Mouse (Mus musculus): Measurements from ENCODE around the gene Pusl1. TPM values are rescaled to one million over a fixed set of nuclear protein-coding genes. Genes with fewer than 3 reads are reported as not detected.
A peak's percentile ranks its signal among the peaks of the same experiment; 100 is the strongest.

Gene Pusl1
- total RNA-seq (2014; fragmentation: Nextera tagmentation) = 21.2 and 29.3 TPM in 2 replicates
- 41.8 and 48.6 TPM in 2 replicates for total RNA-seq (2017)

DNA sequence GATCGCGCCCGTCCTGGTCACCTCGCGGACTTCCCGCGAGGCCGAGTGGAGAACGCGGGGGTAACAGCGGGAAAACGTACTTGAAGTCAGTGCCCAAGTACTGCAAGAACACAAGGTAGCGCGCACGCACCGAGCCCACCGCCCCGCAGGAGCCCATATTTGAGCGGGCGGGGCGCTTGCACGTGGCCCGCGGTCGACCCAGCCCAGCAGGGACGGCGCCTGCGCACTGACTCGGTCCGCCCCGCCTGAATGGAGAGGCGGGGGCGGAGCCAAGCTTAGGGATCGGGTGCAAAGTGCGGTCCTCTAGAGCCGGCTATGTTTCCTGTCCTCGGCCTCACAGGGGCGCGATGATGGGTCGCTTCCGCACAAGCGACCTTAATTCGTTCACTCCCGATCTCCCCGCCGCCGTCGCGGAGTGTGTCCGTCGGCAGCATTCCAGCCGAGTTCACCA, at the start of gene Pusl1, which contains the start of gene Acap3:
Pusl1 (minus strand) TSS at position 231 of the 451 bp plus-strand sequence.
Acap3 (plus strand) TSS at position 272 of the 451 bp plus-strand sequence.
- peak; percentile 67 for ATAC-seq (replicated peaks; ENCODE audit: poor library complexity, severe bottlenecking)

DNA sequence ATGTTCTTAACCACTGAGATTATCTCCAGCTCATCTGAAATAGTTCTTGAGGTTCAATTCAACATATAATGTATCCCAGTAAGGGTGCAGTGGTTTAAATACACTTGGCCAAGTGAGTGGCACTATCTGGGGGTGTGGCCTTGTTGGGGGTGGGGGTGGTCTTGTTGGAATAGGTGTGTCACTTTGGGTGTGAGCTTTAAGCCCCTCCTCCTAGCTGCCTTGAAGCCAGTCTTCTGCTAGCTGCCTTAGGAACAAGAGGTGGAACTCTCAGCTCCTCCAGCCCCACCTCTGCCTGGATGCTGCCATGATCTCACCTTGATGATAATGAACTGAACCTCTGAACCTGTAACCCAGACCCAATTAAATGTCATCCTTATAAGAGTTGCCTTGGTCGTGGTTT, 40.5 kb upstream of the Pusl1 start:
- ATAC-seq (replicated peaks; ENCODE audit: poor library complexity, severe bottlenecking) = no peak

DNA sequence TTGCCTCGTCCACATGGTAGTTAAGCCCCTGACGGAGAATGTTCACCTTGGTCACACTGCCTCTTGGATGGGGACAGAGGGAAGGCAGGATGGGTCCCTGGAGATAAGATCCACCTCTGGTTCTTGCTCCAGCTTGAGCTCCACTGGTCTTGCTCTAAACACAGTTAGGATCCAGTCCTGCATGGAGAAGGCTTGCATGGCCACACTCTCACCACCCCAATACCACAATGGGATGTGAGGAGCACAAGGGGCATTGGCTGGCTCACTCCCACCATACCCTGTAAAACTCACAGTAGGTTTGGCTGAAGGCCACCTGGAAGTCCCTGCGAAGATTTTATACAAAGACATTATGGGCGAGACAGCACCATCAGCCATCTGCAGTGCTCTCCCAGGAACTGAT, 17.2 kb upstream of the Pusl1 start:
- ATAC-seq (replicated peaks; ENCODE audit: poor library complexity, severe bottlenecking) = no peak

DNA sequence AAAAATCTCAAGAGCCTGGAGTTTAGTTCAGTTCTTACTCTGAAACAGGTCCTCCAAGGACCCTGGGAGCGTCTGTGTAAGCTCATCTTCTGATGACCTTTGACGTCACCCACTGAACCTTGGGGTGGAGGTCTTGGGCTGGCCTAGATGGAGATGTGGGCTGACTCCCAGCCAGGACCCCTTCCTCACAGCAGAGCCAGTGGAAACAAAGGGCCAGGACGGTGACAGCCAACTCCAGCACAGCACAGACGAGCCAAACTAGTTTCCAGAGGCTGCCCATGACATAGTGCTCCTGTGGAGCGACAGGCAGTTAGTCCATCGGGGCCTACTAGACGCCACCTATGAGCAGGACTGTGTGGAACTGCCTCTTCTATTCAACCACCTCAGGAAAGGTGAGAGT, 16.7 kb upstream of the Pusl1 start:
- ATAC-seq (replicated peaks; ENCODE audit: poor library complexity, severe bottlenecking) = no peak

DNA sequence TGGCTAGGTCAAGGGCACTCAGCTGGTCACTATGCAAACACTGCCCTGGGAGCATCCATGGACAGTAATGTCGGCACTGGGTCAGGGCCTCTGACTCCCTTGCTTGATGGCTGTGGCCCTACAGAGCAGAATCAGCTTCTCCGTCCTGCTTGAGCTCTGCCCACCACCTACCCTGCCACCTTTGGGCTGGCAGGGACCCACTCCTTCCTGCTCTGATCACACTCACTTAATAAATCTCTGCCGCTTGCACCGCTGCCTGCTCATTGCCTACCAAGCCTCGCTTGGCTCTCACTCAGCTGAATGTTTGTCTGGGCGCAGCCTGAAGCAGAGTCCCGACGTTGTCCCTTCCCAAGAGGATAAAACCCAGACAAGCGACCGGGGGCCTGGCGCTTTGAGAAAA, 15.4 kb upstream of the Pusl1 start:
- ATAC-seq (replicated peaks; ENCODE audit: poor library complexity, severe bottlenecking) = no peak

DNA sequence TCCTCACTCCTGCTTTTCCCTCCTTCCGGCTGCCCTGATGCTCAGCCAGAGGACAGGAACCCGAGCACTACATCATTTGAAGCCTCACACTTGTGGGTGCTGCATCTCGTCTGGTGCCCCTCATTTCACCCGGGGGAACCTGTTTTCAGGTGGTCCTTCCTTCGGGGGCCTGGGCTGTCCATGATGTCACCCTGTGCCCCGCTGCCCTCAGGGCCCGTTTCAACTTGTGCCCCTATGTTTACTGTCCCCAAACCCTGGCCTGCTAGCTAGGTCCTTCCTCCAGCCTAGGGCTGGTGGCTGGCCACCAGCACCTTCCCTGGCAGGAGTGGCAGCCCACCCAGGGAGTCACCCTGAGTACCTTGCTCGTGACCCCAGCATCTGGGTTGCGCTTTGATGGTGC, 14.5 kb upstream of the Pusl1 start:
- ATAC-seq (replicated peaks; ENCODE audit: poor library complexity, severe bottlenecking) = no peak

DNA sequence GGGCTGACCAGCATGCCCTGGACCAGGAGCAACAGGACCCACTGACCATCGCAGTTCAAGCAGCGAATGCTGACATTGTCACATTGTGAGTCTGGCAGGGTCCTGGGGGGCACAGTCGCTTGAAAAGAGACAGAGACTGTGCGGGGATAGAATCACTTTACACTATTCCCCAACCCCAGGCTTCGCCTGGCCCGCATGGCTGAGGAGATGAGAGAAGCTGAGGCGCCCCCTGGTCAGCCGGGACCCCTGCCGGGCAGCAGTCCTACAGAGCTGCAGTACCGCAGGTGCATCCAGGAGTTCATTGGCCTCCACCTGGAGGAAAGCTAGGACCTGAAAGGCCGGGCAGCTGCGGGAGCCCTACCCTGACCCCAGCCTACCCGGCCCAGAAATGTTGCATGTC, 14.1 kb upstream of the Pusl1 start:
- ATAC-seq (replicated peaks; ENCODE audit: poor library complexity, severe bottlenecking) = no peak

DNA sequence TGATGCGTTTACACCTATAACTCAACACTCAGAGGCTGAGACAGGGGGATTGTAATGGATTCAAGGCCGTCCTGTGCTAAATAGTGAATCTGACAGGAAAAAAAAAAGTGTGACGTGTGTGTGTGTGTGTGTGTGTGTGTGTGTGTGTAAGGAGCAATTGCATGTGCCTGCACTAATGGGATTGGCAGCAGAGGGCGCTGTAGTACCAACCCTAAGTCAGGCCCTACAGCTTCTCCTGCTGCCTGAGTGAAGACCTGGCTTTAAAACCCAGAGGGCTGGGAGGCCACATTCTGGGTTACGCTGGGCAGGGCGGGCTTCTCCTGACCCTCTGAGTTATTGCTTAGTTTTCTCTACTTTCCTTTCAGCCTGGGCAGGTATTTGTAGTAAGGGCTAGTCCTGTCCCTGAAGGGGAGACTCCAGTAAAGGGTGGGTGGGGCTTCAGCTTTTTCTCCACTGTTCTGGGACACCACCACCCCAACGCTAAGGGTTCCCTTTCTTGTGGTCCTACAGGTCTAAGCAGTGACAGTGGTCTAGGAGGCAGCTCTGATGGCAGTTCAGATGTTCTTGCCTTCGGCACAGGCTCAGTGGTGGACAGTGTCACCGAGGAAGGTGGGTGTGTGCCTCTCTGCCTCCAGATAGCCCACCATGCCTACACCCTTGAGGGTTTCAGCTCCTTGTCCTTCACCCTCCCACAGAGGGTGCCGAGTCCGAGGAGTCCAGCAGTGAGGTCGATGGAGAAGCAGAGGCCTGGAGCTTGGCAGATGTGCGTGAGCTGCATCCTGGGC, 12.9 kb upstream of the Pusl1 start:
- ATAC-seq (replicated peaks; ENCODE audit: poor library complexity, severe bottlenecking) = peak; percentile 40; the same call in 1 of the 2 replicates

DNA sequence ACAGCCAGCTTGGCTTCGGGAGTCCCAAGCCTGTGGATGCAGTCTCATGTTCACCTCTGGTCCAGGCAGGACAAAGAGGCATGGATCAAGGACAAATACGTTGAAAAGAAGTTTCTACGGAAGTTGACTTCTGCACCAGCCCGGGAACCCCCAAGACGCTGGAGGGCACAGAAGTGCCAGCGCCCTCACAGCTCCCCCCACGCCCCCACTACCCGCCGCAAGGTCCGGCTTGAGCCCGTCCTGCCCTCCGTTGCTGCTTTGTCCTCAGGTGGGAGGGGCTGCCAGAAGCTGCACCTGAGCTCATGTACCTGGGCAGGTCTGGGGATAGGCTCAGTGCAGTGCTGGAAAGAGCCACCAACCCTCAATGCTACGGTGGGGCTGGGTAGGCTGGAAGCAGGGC, 11.7 kb upstream of the Pusl1 start:
- no peak for ATAC-seq (replicated peaks; ENCODE audit: poor library complexity, severe bottlenecking)

DNA sequence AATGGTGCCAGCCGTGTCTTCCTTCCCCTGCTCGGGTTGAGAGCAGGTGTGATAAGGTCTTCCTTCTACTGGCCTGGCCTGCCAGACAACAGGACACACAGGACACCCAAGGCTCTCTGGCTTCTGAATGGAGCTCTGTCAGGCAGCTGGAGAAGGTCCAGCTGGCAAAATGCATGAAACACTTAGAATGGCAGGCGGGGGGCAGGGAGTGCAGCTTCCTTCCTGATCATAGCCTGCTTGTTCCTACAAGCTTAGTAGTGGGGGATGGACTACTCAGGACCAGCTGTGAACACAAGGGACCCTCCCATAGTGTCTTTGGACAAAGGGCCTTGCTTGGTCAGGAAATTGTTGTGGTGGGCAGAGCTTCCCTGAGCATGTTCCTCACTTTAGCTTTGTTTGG, 9.6 kb upstream of the Pusl1 start:
- ATAC-seq (replicated peaks; ENCODE audit: poor library complexity, severe bottlenecking) = no peak

DNA sequence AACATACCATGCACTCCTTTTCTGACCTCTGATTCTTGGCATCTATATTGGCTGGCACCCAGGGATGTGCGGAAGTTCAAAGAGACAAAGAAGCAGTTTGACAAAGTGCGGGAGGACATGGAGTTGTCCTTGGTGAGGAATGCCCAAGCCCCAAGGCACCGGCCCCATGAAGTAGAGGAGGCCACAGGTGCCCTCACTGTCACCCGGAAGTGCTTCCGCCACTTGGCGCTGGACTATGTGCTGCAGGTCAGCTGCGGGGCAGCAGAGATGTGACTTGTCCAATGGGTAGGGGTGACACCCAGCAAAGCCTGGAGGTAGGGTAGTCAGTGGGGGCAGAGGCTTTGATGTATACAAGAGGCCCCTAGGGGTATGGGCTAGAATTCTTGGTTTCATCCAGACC, 7.8 kb upstream of the Pusl1 start:
- ATAC-seq (replicated peaks; ENCODE audit: poor library complexity, severe bottlenecking) = no peak

DNA sequence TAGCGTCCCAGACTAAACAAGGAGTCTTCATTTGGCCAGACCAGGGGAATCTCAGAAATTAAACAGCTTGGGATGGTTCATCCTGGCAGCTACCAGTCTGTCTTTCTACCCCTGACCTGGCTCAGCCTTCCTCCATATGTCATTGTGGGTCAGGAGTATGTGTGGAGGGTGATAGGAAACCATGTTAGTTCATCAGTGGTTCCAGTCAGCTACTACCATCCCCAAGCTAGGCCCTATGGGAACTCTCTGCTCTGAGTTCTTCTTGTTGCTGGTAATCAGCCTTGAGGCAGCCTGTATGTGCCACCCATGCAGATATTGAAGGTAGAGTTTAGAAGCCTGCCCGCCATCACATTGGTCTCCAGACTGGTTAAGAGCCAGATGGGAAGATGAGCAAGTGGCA, 6.7 kb upstream of the Pusl1 start:
- ATAC-seq (replicated peaks; ENCODE audit: poor library complexity, severe bottlenecking) = no peak

DNA sequence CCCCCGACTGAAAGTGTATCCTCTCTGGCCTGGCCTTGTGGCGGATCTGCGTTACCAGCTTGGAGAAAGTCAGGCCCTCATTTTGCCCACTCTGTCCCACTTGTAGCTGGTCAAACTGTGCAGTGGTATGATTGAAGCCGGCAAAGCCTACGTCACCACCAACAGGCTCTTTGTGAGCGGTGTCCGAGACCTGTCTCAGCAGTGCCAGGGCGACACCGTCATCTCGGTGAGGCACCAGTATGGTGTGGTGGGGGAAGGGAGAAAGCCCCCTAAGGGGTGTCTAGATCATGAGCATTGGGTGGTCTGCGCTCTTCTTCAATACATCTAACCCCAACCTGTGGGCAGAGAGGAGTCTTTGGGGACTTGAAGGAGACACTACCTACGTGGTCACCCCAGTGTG, 4.9 kb upstream of the Pusl1 start:
- no peak for ATAC-seq (replicated peaks; ENCODE audit: poor library complexity, severe bottlenecking)

DNA sequence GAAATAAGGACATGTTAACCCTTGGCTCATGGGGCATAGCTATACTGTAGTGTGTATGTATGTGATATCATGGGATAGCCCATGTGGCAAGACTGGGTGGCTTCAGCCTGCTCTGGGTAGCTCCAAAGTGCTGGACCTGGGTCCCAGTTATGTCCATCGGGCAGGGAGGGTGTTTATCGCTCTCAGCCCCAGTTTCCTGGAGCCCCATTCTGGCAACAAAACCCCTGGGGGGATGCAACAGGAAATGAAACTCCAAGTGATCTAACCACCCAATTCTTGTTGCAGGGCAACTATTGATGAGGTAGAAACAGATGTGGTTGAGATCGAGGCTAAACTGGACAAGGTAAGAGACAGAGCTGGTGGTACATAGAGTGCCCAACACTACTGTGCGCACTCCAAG, 4.2 kb upstream of the Pusl1 start:
- ATAC-seq (replicated peaks; ENCODE audit: poor library complexity, severe bottlenecking) = no peak

DNA sequence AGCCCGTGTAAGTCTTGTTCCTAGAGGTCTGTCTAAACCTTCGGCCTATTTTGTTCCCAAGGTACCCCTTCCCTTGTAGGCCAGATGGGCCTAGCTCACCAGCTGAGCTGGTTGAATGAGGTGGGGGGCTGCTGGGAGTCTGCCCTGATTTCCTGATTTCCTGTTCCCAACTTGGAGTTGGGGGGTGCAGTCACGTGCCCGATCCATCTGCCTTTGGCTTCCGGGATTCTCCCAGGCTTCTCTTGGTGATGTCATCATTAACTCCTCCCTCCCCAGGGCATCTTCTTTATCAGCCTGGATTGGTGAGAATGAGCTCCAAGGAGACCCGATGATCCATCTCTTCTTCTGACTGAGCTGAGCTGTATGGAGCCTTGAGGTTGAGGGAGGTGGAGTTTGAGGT, 3.6 kb upstream of the Pusl1 start:
- ATAC-seq (replicated peaks; ENCODE audit: poor library complexity, severe bottlenecking) = no peak

DNA sequence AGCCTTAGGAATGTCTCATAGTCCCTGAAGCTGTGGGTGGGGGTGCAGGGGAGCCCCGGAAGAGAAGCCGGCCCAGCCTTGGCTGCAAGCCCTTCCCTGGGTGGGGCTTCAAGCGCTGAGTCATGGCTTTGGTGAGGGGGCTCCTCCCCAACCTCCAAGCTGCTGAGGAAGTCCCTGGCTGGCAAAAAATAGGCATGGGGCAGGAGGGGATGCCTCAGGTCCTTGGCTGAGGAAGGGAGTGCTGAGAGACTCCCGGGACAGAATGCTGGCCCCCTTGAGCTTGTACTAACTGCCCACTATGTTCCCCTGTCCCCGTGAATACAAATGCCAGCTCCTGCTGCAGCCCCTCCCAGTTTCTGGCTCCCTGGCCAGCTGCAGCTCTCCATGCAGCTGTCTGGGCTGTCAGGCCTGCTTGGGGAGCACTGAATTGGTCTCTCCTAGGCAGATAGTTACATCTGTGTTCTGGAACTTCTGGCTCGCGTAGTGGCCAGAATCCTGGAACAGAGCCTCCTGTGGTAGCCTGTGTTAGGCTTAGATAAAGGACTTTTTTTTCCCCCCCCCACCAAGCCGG, 2.8 kb upstream of the Pusl1 start:
- ATAC-seq (replicated peaks; ENCODE audit: poor library complexity, severe bottlenecking) = peak; percentile 50

DNA sequence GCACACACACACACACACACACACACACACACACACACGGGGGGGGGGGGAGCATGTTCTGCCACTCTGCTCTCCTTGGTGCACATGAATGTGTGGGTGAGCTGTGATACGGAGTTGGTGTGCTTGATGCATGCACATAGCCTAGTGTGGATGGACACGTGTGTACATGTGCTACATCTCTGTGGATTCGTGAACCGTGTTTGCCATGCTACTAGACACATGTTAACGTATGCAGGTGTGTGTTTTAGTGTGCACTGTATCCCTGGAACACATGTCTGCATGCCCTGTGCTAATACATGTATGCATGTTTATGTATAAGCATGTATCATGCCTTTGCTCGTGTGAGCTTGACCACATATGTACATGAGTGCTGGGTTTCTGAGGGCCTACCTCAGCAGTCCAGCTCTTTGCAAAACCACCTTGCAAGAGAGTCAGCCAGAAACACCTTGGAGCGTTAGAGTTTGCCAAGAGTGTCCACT, 1.7 kb upstream of the Pusl1 start:
- no peak for ATAC-seq (replicated peaks; ENCODE audit: poor library complexity, severe bottlenecking)

DNA sequence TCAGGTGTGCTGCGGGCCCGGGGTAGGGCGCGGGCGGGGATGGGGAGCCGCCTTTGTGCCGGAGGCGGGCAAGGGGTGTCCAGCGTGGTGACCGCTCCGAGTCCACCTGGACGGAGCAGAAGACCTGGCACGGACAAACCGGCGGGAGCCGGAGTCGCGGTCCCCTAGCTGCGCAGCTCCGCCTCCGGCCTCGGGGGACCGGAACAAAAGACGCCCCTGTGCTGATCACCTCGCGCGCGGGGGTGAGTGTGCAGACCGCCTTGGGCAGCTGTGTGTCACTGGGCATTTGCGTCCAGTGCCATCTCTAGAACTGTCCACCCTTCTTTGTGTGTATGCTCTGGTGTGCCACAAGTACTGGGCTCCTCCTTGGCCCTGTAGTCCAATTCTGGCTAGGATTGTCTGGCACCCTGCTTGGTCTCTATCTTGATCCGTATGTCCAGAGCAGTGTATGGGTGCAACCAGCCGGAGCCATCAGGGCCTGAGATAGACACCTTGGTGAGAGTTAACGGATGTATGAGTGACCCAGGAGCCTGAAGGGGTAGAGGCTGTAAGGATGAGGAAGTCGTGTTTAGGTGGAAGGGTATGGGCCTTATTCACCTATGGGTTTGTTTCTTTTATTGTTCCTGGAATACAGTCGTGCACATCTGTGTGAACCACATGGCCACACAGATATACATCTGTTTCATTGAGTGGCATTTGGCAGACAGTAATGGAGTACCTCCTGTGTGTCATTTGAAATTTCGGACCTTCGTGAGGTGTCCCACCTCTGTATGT, 1.0 kb upstream of the Pusl1 start:
- peak; percentile 10; the same call in 1 of the 2 replicates for ATAC-seq (replicated peaks; ENCODE audit: poor library complexity, severe bottlenecking)

DNA sequence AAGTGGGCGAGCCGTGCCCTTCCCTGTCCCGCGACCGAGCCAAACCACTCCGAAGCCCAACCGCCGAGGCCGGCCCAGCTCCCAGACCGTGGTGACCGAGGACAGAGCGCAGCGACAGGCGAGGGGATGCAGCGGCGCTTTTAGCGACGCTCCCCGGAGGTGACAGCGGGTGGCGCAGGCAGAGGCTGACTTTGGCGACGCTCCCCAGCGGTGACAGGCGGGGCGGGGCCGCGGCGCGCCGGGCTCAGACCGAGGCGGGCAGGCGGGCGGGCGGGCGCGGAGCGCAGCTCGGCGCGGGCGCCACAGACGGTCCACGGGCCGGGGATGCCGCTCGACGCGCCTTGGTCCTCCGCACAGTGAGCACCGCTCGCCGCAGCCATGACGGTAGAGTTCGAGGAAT, 436 bp upstream of the Pusl1 start:
- peak; percentile 61 for ATAC-seq (replicated peaks; ENCODE audit: poor library complexity, severe bottlenecking)

DNA sequence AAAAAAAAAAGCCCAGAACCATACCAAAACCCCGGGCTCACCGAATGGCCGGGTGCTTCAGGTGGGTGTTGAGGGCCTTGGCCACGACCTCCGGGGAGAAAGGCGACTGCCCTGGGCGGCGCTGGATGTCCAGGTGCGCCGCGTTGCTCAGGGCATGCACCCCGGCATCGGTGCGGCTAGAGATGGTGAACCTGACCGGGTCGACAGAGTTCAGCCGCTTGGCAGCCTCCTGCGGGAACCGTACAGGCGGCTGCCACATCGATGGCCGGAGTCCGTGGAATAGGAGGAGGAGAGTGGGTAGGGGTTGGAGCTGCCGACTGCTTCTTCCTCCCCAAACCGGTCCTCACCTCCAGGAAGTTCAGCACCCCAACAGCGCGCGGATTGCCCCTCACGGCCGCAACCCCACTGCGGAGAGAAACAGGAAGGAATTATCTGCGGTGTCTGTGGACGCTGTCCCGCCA, 540 bp downstream of the Pusl1 start:
- peak; percentile 12 for ATAC-seq (replicated peaks; ENCODE audit: poor library complexity, severe bottlenecking)

DNA sequence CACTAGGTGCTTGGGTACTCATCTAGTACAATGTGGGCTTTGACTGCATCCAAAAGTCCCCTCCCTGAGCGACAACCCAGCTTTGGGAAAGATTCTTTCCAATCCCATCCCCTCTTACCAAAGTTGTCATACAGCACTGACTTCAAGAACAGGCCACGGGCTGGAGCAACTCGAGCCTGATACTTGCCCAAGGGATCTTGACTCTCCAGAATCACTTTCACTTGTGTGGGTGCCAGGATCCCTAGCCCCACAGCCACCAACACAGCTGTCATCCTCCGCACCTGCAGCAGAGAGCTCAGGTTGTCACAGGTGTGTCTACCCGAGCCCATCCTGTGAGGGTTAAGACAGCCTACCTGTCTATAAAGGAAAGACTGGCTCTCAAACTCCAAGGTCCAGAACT, 2.3 kb downstream of the Pusl1 start:
- ATAC-seq (replicated peaks; ENCODE audit: poor library complexity, severe bottlenecking) = no peak

All from granulocyte monocyte progenitor cell, adult 5-6 weeks (primary cell).